8 mouse cellular contexts compared by ENCODE assay signal in genomic region chr4:97751030-97751482, GRCm38 (mm10). TPM values are rescaled to one million over a fixed set of nuclear protein-coding genes. Genes with fewer than 3 reads are reported as not detected.
DNase-seq lines count a peak whose midpoint lies in the region; ATAC-seq and TF ChIP-seq lines count a peak whose summit lies in the region.

No protein-coding gene starts in this region.

- H3K79me2 ChIP-seq in MEL (ENCODE audit: control insufficient read depth, insufficient read depth, low read length, poor library complexity), result peaks cover 10% of the 10 kb centered on the region; the same call in 1 of the 2 replicates

- intact Hi-C loops in heart, postnatal 14 days (cut with DNase I), result loop anchor here (1.0 to 10.0 kb wide), 8 partner anchors 26 to 691 kb away; no protein-coding TSS in a partner anchor

- peak; percentile 77 to 89 (median 84) for TF ChIP-seq CTCF in MEL (IDR thresholded peaks at IDR 0.05 in 2 of 3, conservative IDR thresholded peaks at IDR 0.05 in 1 of 3; ENCODE audit: control insufficient read depth in 1 of 3, insufficient read depth in 1 of 3, low read depth in 2 of 3, low read length in 3 of 3, poor library complexity in 1 of 3, severe bottlenecking in 1 of 3)

- peak overlapping the region; percentile 67 to 89 for H3K4me3 ChIP-seq in MEL (ENCODE audit: control insufficient read depth in 1 of 2, insufficient read depth in 1 of 2, low read depth in 2 of 2, low read length in 2 of 2)
- H3K4me3 ChIP-seq in forebrain, embryonic 15.5 days, result peak overlapping the region; percentile 39
- peak overlapping the region; percentile 21 for H3K4me3 ChIP-seq in neural tube, embryonic 14.5 days (ENCODE audit: low read depth, low read length)

- peak overlapping the region; percentile 74 for H3K4me2 ChIP-seq in forebrain, embryonic 15.5 days (replicated peaks)
- H3K4me2 ChIP-seq in neural tube, embryonic 14.5 days (ENCODE audit: low read depth, low read length), result peak overlapping the region; percentile 51

- H3K9me3 ChIP-seq in MEL (replicated peaks; ENCODE audit: insufficient read depth, low read length), result no peaks in the 10 kb centered on the region
- H3K9me3 ChIP-seq in forebrain, embryonic 15.5 days, result no peaks in the 10 kb centered on the region
- no peaks in the 10 kb centered on the region for H3K9me3 ChIP-seq in neural tube, embryonic 14.5 days (ENCODE audit: control insufficient read depth, low read length)

- under 1% methylated on average over 20 of the region's 20 CpGs for WGBS in forebrain, embryonic 15.5 days
- WGBS in neural tube, embryonic 14.5 days, result 0% methylated on average over 20 of the region's 20 CpGs

- peak overlapping the region; percentile 91 for H3K9ac ChIP-seq in MEL (ENCODE audit: control insufficient read depth, low read depth, low read length, poor library complexity, severe bottlenecking)
- H3K9ac ChIP-seq in forebrain, embryonic 15.5 days (replicated peaks), result peak overlapping the region; percentile 52
- peak overlapping the region; percentile 4; the same call in 1 of the 2 replicates for H3K9ac ChIP-seq in neural tube, embryonic 14.5 days (replicated peaks; ENCODE audit: low read depth, low read length)

- peak; percentile 85 for TF ChIP-seq RAD21 in MEL (IDR thresholded peaks at IDR 0.05; ENCODE audit: low read depth, low read length)

- TF ChIP-seq POLR2A in MEL (IDR thresholded peaks at IDR 0.05; ENCODE audit: control insufficient read depth in 1 of 2, insufficient read depth in 1 of 2, low read depth in 1 of 2, low read length in 2 of 2, poor library complexity in 1 of 2), result peak in 1 of 2 experiments; percentile 82; a peak in 3 of 4 replicates

- H3K36me3 ChIP-seq in MEL (ENCODE audit: control insufficient read depth in 1 of 2, insufficient read depth in 2 of 2, low read length in 2 of 2), result peaks cover 0 to 24% of the 10 kb centered on the region in 2 experiments; a peak in 2 of 4 replicates
- H3K36me3 ChIP-seq in forebrain, embryonic 15.5 days, result no peaks in the 10 kb centered on the region
- H3K36me3 ChIP-seq in neural tube, embryonic 14.5 days (ENCODE audit: control insufficient read depth, insufficient read depth, low read length), result no peaks in the 10 kb centered on the region

- H3K27ac ChIP-seq in MEL (ENCODE audit: control insufficient read depth, low read depth, low read length), result peak overlapping the region; percentile 89
- peak overlapping the region; percentile 73 for H3K27ac ChIP-seq in forebrain, embryonic 15.5 days (replicated peaks)
- H3K27ac ChIP-seq in neural tube, embryonic 14.5 days (ENCODE audit: low read depth, low read length), result peak overlapping the region; percentile 75; the same call in 1 of the 2 replicates

- peak; percentile 98 for DNase-seq in MEL (ENCODE audit: low read depth, low spot score)
- peak; percentile 89 to 93 for DNase-seq in cerebellum, adult 18-20 months
- DNase-seq in heart, postnatal 14 days, result peak; percentile 92 to 97
- DNase-seq in layer of hippocampus, adult 18-20 months (ENCODE audit: low spot score in 2 of 2), result peak; percentile 82 to 90
- DNase-seq in lung, adult 18-20 months, result peak; percentile 94 to 95
- DNase-seq in testis, postnatal 10 days (ENCODE audit: low spot score), result peak; percentile 97

- no peaks in the 10 kb centered on the region for H3K27me3 ChIP-seq in MEL (ENCODE audit: control insufficient read depth in 1 of 2, insufficient read depth in 2 of 2, low read length in 2 of 2)
- H3K27me3 ChIP-seq in forebrain, embryonic 15.5 days, result no peaks in the 10 kb centered on the region; the same call in 1 of the 2 replicates
- H3K27me3 ChIP-seq in neural tube, embryonic 14.5 days (ENCODE audit: control insufficient read depth, insufficient read depth, low read length), result no peaks in the 10 kb centered on the region; the same call in 1 of the 2 replicates

- peak; percentile 73 for ATAC-seq in forebrain, embryonic 15.5 days (replicated peaks)
- ATAC-seq in neural tube, embryonic 14.5 days (ENCODE audit: low read depth), result peak; percentile 78

- TF ChIP-seq EP300 in MEL (IDR thresholded peaks at IDR 0.05; ENCODE audit: low read depth in 1 of 2, low read length in 2 of 2), result peak in 1 of 2 experiments; percentile 66; a peak in 3 of 4 replicates

- peaks cover 7 to 26% of the 10 kb centered on the region in 2 experiments for H3K4me1 ChIP-seq in MEL (ENCODE audit: control insufficient read depth in 1 of 2, insufficient read depth in 2 of 2, low read length in 2 of 2)
- peaks cover 37% of the 10 kb centered on the region for H3K4me1 ChIP-seq in forebrain, embryonic 15.5 days
- H3K4me1 ChIP-seq in neural tube, embryonic 14.5 days (ENCODE audit: control insufficient read depth, insufficient read depth, low read length), result peaks cover 5% of the 10 kb centered on the region

TF ChIP-seq in MEL, 35 proteins besides CTCF, POLR2A, EP300 and RAD21 (continues in another document):
- TF ChIP-seq ZMIZ1 (IDR thresholded peaks at IDR 0.05; ENCODE audit: low read depth, low read length), result 0 out of 2 replicates have a peak, but pooled peaks have one; percentile 21
- peak; percentile 47; the same call in 1 of the 2 replicates for TF ChIP-seq RCOR1 (IDR thresholded peaks at IDR 0.05; ENCODE audit: low read depth, low read length)
- 0 out of 2 replicates have a peak, but pooled peaks have one; percentile 71 for TF ChIP-seq UBTF (IDR thresholded peaks at IDR 0.05; ENCODE audit: borderline replicate concordance, insufficient read depth, low read depth, low read length)
- 0 out of 2 replicates have a peak, but pooled peaks have one; percentile 54 for TF ChIP-seq ZNF384 (IDR thresholded peaks at IDR 0.05; ENCODE audit: low read depth, low read length)
- TF ChIP-seq USF1 (IDR thresholded peaks at IDR 0.05; ENCODE audit: low read depth, low read length), result no peak
- TF ChIP-seq GATA1 (IDR thresholded peaks at IDR 0.05; ENCODE audit: low read depth, low read length), result no peak
- TF ChIP-seq ZKSCAN1 (IDR thresholded peaks at IDR 0.05; ENCODE audit: low read depth, low read length), result no peak
- no peak for TF ChIP-seq E2F4 (IDR thresholded peaks at IDR 0.05; ENCODE audit: borderline replicate concordance, low read depth, low read length)
- no peak for TF ChIP-seq MEF2A (IDR thresholded peaks at IDR 0.05; ENCODE audit: extremely low read depth, insufficient replicate concordance, low read depth, low read length, poor library complexity, severe bottlenecking)
- no peak; the same call in 1 of the 2 replicates for TF ChIP-seq MAX (IDR thresholded peaks at IDR 0.05; ENCODE audit: low read length)
- peak; percentile 46 for TF ChIP-seq HCFC1 (IDR thresholded peaks at IDR 0.05; ENCODE audit: low read depth, low read length)
- no peak; the same call in 1 of the 2 replicates for TF ChIP-seq POLR2AphosphoS2 (IDR thresholded peaks at IDR 0.05; ENCODE audit: low read length)
- peak; percentile 59; the same call in 1 of the 2 replicates for TF ChIP-seq TBP (IDR thresholded peaks at IDR 0.05; ENCODE audit: low read depth, low read length)
- TF ChIP-seq SIN3A (IDR thresholded peaks at IDR 0.05; ENCODE audit: low read length), result peak; percentile 90
- TF ChIP-seq MAZ (IDR thresholded peaks at IDR 0.05; ENCODE audit: low read depth, low read length), result no peak
- TF ChIP-seq BHLHE40 (IDR thresholded peaks at IDR 0.05; ENCODE audit: borderline replicate concordance, low read depth, low read length), result 0 out of 2 replicates have a peak, but pooled peaks have one; percentile 20
- TF ChIP-seq TAL1 (IDR thresholded peaks at IDR 0.05; ENCODE audit: low read length), result no peak
- TF ChIP-seq KAT2A (conservative IDR thresholded peaks at IDR 0.05; ENCODE audit: low read depth, low read length), result no peak; the same call in 1 of the 2 replicates
- no peak for TF ChIP-seq MAFK (IDR thresholded peaks at IDR 0.05; ENCODE audit: borderline replicate concordance, low read depth, low read length)
- peak; percentile 78 for TF ChIP-seq MXI1 (IDR thresholded peaks at IDR 0.05; ENCODE audit: low read depth, low read length)
- TF ChIP-seq JUND (IDR thresholded peaks at IDR 0.05; ENCODE audit: low read depth, low read length), result no peak
- TF ChIP-seq CHD2 (IDR thresholded peaks at IDR 0.05; ENCODE audit: low read length), result no peak
- peak; percentile 66 for TF ChIP-seq NELFE (IDR thresholded peaks at IDR 0.05; ENCODE audit: low read depth, low read length)
- peak; percentile 64; the same call in 1 of the 2 replicates for TF ChIP-seq TCF12 (IDR thresholded peaks at IDR 0.05; ENCODE audit: low read depth, low read length)
- TF ChIP-seq ZC3H11A (IDR thresholded peaks at IDR 0.05; ENCODE audit: low read depth, low read length), result peak; percentile 87
- no peak for TF ChIP-seq USF2 (IDR thresholded peaks at IDR 0.05; ENCODE audit: borderline replicate concordance in 1 of 2, insufficient read depth in 1 of 2, low read depth in 1 of 2, low read length in 2 of 2)
- TF ChIP-seq POLR2AphosphoS5 (IDR thresholded peaks at IDR 0.05; ENCODE audit: borderline replicate concordance, low read depth, low read length), result no peak
- TF ChIP-seq MYC (IDR thresholded peaks at IDR 0.05; ENCODE audit: low read depth, low read length), result peak; percentile 85; the same call in 1 of the 2 replicates
- TF ChIP-seq MYB (IDR thresholded peaks at IDR 0.05; ENCODE audit: low read depth, low read length), result no peak
- TF ChIP-seq SMC3 (IDR thresholded peaks at IDR 0.05; ENCODE audit: low read depth, low read length), result peak; percentile 91
- TF ChIP-seq ETS1 (IDR thresholded peaks at IDR 0.05; ENCODE audit: low read depth, low read length), result peak; percentile 64

RNA-seq across cellular contexts. Expression of gene Nfia, which starts 21.5 kb away (rescaled TPM):
- total RNA-seq in MEL (2012; rRNA removed), result 10.2 and 16.4 TPM in 2 replicates
- polyA plus RNA-seq in MEL (2012; ENCODE audit: insufficient read depth in 1 of 2, insufficient read length in 2 of 2, low read depth in 1 of 2, low replicate concordance in 2 of 2, missing spikeins in 1 of 2), result 10 to 100 TPM; 13.4 to 20.5 TPM
- 98.3 and 101 TPM in 2 replicates for polyA plus RNA-seq in forebrain, embryonic 15.5 days (2015; fragmentation: Nextera tagmentation; extraction: Ambion mirVana)
- total RNA-seq in heart, postnatal 14 days (2021), result 100 to 1,000 TPM; 159 to 170 TPM
- 10 to 100 TPM; 94.5 to 95.9 TPM for total RNA-seq in layer of hippocampus, adult 18-20 months (2021)
- polyA plus RNA-seq in neural tube, embryonic 14.5 days (2014; fragmentation: Nextera tagmentation; extraction: Ambion mirVana), result 50.0 and 55.0 TPM in 2 replicates

RNA-seq across cellular contexts. Expression of gene E130114P18Rik, which starts 26.8 kb away (rescaled TPM):
- total RNA-seq in MEL (2012; rRNA removed), result not detected in 2 replicates
- polyA plus RNA-seq in MEL (2012; ENCODE audit: insufficient read depth in 1 of 2, insufficient read length in 2 of 2, low read depth in 1 of 2, low replicate concordance in 2 of 2, missing spikeins in 1 of 2), result not detected
- polyA plus RNA-seq in forebrain, embryonic 15.5 days (2015; fragmentation: Nextera tagmentation; extraction: Ambion mirVana), result 39.8 and 45.7 TPM in 2 replicates
- not detected for total RNA-seq in heart, postnatal 14 days (2021)
- total RNA-seq in layer of hippocampus, adult 18-20 months (2021), result 1 to 10 TPM; 6.9 to 7.6 TPM
- polyA plus RNA-seq in neural tube, embryonic 14.5 days (2014; fragmentation: Nextera tagmentation; extraction: Ambion mirVana), result 22.6 and 24.6 TPM in 2 replicates

Comparison
In these comparisons a context has a peak if more than half of its experiments do, and no peak if none do; other contexts are left out.
1. Peak in every context shown above with its lines: DNase-seq, ATAC-seq, H3K4me3 ChIP-seq and H3K27ac ChIP-seq.
2. H3K4me3 ChIP-seq: peak in every context shown above with its lines; median percentile 78 in MEL; 39 in forebrain, embryonic 15.5 days; 21 in neural tube, embryonic 14.5 days.
3. H3K9ac ChIP-seq: peak in every context shown above with its lines; median percentile 91 in MEL; 52 in forebrain, embryonic 15.5 days; 4 in neural tube, embryonic 14.5 days.